Mouse (Mus musculus): ENCODE measurements around the gene Gm20388. TPM values are rescaled to one million over a fixed set of nuclear protein-coding genes. Genes with fewer than 3 reads are reported as not detected.
"Not testable (repeated sequence)": the region's sequence is repeated elsewhere in the genome, so short reads cannot be mapped to it uniquely, and the experiment has no call there.

Gene Gm20388
- total RNA-seq, 1 experiment from 2014 or later: 3.6 TPM

GRCm38 (mm10) chr8:121660602-121661001, 1750.0 kb downstream of the Gm20388 start:
- no peak for DNase-seq

- no peak for DNase-seq
These were observed 1751.2 kb downstream of the Gm20388 start for GRCm38 (mm10) chr8:121661631-121662357.

GRCm38 (mm10) chr8:121663101-121663500, 1752.5 kb downstream of the Gm20388 start:
- DNase-seq: no peak

GRCm38 (mm10) chr8:121665329-121665728, 1754.7 kb downstream of the Gm20388 start:
- DNase-seq: peak; percentile 38

- not testable (repeated sequence) for DNase-seq
These were observed 1757.4 kb downstream of the Gm20388 start for GRCm38 (mm10) chr8:121667936-121668500.

- DNase-seq: no peak
These were observed 1757.9 kb downstream of the Gm20388 start for GRCm38 (mm10) chr8:121668553-121668952.

- no peak for DNase-seq
These were observed 1758.6 kb downstream of the Gm20388 start for GRCm38 (mm10) chr8:121669208-121669607.

- no peak for DNase-seq
These were observed 1762.5 kb downstream of the Gm20388 start for GRCm38 (mm10) chr8:121673153-121673552.

- no peak for DNase-seq
These were observed 1763.3 kb downstream of the Gm20388 start for GRCm38 (mm10) chr8:121673917-121674316.

GRCm38 (mm10) chr8:121674524-121674923, 1763.9 kb downstream of the Gm20388 start:
- DNase-seq: no peak

GRCm38 (mm10) chr8:121675161-121675560, 1764.5 kb downstream of the Gm20388 start:
- no peak for DNase-seq

- DNase-seq: peak; percentile 50
These were observed 1765.1 kb downstream of the Gm20388 start for GRCm38 (mm10) chr8:121675701-121676100.

- no peak for DNase-seq
These were observed 1768.1 kb downstream of the Gm20388 start for GRCm38 (mm10) chr8:121678696-121679095.

- no peak for DNase-seq
These were observed 1770.3 kb downstream of the Gm20388 start for GRCm38 (mm10) chr8:121680896-121681295.

- no peak for DNase-seq
These were observed 1770.8 kb downstream of the Gm20388 start for GRCm38 (mm10) chr8:121681457-121681856.

GRCm38 (mm10) chr8:121683083-121683832, 1772.6 kb downstream of the Gm20388 start:
- DNase-seq: no peak

- peak; percentile 72 for DNase-seq
These were observed 1774.8 kb downstream of the Gm20388 start for GRCm38 (mm10) chr8:121685419-121685818.

- no peak for DNase-seq
These were observed 1777.0 kb downstream of the Gm20388 start for GRCm38 (mm10) chr8:121687455-121688161.

GRCm38 (mm10) chr8:121688496-121688895, 1777.9 kb downstream of the Gm20388 start:
- DNase-seq: no peak

- DNase-seq: peak; percentile 52
These were observed 1783.8 kb downstream of the Gm20388 start for GRCm38 (mm10) chr8:121694453-121694852.

GRCm38 (mm10) chr8:121695585-121696184, 1785.0 kb downstream of the Gm20388 start:
- DNase-seq: peak; percentile 76
